Mouse (Mus musculus) small intestine, adult 2 months (tissue): ENCODE data around the gene Pcdh15. TPM values are rescaled to one million over a fixed set of nuclear protein-coding genes. Genes with fewer than 3 reads are reported as not detected.

Source experiments
- H3K27ac ChIP-seq: fragments of 200-500 bp; 2 replicates; pipeline ENCODE4 v1.5.1; 2012; ENCODE audit warnings: low read depth, low read length, control low read depth, inconsistent platforms; ENCODE audit not compliant: insufficient read depth
- H3K27me3 ChIP-seq: fragments of 200-500 bp; 2 replicates; pipeline ENCODE4 v1.6.1; 2012; ENCODE audit warnings: mild to moderate bottlenecking, moderate library complexity, low read length, inconsistent platforms; ENCODE audit not compliant: control insufficient read depth, insufficient read depth
- H3K36me3 ChIP-seq: fragments of 200-500 bp; 2 replicates; pipeline ENCODE4 v1.6.1; 2012; ENCODE audit warnings: mild to moderate bottlenecking, low read length, control low read depth, inconsistent platforms; ENCODE audit not compliant: control insufficient read depth, insufficient read depth
- H3K4me1 ChIP-seq: fragments of 200-500 bp; 2 replicates; pipeline ENCODE4 v1.6.1; 2012; ENCODE audit warnings: low read length, inconsistent platforms, mixed read lengths; ENCODE audit not compliant: control insufficient read depth, insufficient read depth, insufficient read length
- H3K4me3 ChIP-seq: fragments of 200-500 bp; 2 replicates; pipeline ENCODE4 v1.5.1; 2012; ENCODE audit warnings: low read depth, mild to moderate bottlenecking, control low read depth, inconsistent platforms, low read length, moderate library complexity
- CTCF ChIP-seq: fragments of 200-500 bp; IDR thresholded peaks from 2 replicates; pipeline ENCODE4 v1.5.1; 2012; ENCODE audit warnings: low read depth, mild to moderate bottlenecking, control low read depth, inconsistent platforms, low read length, moderate library complexity, mixed read lengths; ENCODE audit not compliant: insufficient replicate concordance, insufficient read length; ENCODE audit errors: extremely low read depth
- POLR2A ChIP-seq: fragments of 200-500 bp; IDR thresholded peaks from 2 replicates; pipeline ENCODE4 v1.6.1; 2012; ENCODE audit warnings: low read depth, mild to moderate bottlenecking, control low read depth, inconsistent platforms, low read length, moderate library complexity
- WGBS: fragments of 180-500 bp; shearing (Covaris S2); methylation state at CpG from one replicate; pipeline ENCODE4 v1.1.7; 2018; 5-methylcytosine and 5-hydroxymethylcytosine counted together
- polyA plus RNA-seq: library from polyadenylated mRNA; depleted of rRNA; stranded (reverse); fragments of >200 nt; gene quantifications from 2 replicates; pipeline ENCODE4 v1.2.3, GENCODE M21; 2012

Gene Pcdh15
- polyA plus RNA-seq, 1 experiment: 0.16 TPM

DNA sequence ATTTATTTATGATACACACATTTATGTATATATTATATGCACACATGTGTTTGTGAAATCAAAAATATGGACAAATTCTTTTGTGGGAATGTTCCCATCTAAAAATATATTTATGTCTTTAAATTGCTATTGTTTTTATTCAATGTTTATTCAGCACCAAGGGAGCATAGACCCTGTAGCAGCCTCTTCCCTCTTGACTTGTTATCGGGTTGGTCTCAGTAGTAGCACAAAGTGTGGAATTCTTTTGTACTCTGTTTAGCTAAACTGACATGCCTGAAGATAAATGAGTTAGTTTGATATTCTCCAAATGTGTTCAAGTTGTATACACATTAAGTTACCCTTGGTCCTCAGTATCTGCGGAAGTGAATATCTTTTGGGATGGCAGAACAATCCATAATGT is 848.7 kb downstream of the Pcdh15 start:
- Histone ChIP-seq H3K27me3 (no peaks in the 10 kb centered on the region), H3K4me1 (no peaks in the 10 kb centered on the region), H3K27ac (no peak overlapping the region), H3K36me3 (no peaks in the 10 kb centered on the region), H3K4me3 (no peak overlapping the region)
- TF ChIP-seq CTCF (no peak), POLR2A (no peak)
- 62% methylated on average over 2 of the region's 2 CpGs for WGBS

DNA sequence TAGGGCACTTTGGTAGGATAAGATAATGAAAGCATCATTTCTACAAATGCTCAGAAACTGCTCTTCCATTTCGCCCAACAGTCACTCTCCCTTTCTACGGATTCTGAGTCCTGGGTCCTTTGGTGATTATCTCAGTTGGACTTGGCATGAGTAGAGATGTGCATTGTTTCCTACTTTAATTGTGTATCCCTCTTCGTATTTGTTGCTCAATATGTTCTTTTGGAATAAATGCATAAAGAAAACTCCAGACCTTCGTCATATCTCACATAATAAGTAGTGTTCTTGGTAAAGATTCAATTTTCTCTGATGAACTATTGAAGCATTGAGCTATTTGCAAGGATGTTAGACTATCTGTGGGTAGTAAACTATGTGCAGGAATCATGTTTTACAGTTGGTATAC is 854.2 kb downstream of the Pcdh15 start:
- H3K27me3 ChIP-seq: no peaks in the 10 kb centered on the region
- 75% methylated on average over 4 of the region's 4 CpGs for WGBS
- no peak overlapping the region for H3K27ac ChIP-seq
- no peaks in the 10 kb centered on the region for H3K36me3 ChIP-seq
- H3K4me1 ChIP-seq: no peaks in the 10 kb centered on the region
- H3K4me3 ChIP-seq: no peak overlapping the region
- TF ChIP-seq POLR2A: no peak
- no peak for TF ChIP-seq CTCF

DNA sequence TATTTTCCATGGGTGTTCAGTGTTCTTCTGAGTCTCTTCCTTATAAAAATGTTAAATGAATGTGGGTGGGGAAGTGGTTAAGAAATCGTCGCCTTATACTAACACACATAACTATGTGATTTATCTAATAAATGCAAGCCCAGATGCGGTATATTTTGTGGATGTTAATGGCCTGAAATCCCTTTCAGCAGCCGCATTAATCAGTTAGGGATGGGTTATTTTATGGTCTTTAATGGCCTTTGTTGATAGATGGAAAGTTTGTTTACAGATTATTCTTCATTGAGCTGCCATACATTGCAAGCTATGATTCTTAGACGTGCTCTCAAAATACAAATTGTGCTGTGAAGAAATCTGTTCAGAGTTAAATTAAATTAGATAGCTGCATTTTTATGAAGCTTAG is 884.9 kb downstream of the Pcdh15 start:
- H3K36me3 ChIP-seq: no peaks in the 10 kb centered on the region
- 60% methylated on average over 5 of the region's 5 CpGs for WGBS
- no peaks in the 10 kb centered on the region for H3K27me3 ChIP-seq
- H3K27ac ChIP-seq: no peak overlapping the region
- no peak overlapping the region for H3K4me3 ChIP-seq
- H3K4me1 ChIP-seq: no peaks in the 10 kb centered on the region
- TF ChIP-seq CTCF (no peak), POLR2A (no peak)

DNA sequence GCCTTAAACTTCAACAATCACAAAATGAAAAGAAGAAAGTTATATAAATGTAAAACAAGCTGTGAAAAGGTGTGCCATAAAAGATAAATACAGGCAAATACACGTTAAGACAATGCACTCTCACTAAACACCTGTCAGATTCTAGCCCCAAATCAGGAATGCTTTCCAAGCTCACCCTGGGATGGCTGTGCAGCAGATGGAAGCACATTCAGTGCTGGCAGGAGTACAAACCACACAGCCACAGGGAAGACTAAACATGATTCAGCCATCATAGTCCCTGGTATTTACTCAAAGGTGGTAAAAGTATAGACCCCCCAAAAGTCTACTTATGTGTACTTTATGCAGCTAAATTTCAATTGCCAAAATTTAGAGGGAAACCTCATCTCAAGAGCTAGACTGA is 909.7 kb downstream of the Pcdh15 start:
- Histone ChIP-seq H3K27ac (no peak overlapping the region), H3K27me3 (no peaks in the 10 kb centered on the region), H3K36me3 (no peaks in the 10 kb centered on the region), H3K4me3 (no peak overlapping the region), H3K4me1 (no peaks in the 10 kb centered on the region)
- no peak for TF ChIP-seq POLR2A
- no peak for TF ChIP-seq CTCF
- 32% methylated on average over 1 of the region's 1 CpGs for WGBS

DNA sequence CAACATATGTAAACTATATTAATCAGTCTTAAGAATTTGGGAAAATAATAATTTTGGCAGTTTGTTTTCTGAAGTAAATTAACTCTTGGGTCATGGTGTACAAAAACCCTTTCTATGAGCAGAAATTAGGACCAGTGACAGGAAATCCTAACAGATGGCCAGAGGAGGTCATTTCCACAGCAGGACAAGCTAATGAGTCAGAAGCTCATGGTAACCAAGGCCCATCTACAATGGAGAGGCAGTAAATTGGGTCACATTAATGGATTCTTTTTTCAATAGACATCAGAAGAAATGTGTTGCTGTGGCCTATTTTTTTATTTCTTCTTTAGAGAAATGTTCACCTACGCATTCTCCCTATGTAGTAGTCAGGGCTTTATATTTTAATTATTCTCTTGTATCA is 923.9 kb downstream of the Pcdh15 start:
- Histone ChIP-seq H3K27ac (no peak overlapping the region), H3K27me3 (no peaks in the 10 kb centered on the region), H3K4me1 (no peaks in the 10 kb centered on the region), H3K36me3 (no peaks in the 10 kb centered on the region), H3K4me3 (no peak overlapping the region)
- 83% methylated on average over 1 of the region's 1 CpGs for WGBS
- TF ChIP-seq POLR2A: no peak

DNA sequence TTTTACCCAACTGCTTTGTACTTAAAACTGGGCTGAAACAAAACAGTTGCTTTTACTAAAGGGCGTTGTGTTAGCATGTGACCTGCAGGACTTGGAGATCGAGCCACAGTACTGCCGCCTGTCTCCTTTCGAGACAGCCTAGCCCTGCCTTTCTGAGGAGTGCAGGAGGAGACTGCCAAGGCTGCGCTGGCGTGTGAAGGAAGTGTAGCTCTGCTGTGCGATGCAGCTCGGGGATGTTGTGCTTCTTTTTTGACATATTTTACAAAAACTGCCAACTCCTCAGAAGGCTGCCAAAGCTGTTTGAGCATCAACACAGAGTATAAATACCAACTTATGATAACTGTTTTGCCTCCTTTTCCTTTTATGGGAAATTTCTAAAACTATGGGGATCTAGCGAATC is 953.9 kb downstream of the Pcdh15 start:
- Histone ChIP-seq H3K27me3 (no peaks in the 10 kb centered on the region), H3K4me3 (no peak overlapping the region), H3K27ac (no peak overlapping the region), H3K36me3 (no peaks in the 10 kb centered on the region), H3K4me1 (no peaks in the 10 kb centered on the region)
- WGBS: 58% methylated on average over 9 of the region's 9 CpGs
- TF ChIP-seq POLR2A: no peak
- no peak for TF ChIP-seq CTCF

DNA sequence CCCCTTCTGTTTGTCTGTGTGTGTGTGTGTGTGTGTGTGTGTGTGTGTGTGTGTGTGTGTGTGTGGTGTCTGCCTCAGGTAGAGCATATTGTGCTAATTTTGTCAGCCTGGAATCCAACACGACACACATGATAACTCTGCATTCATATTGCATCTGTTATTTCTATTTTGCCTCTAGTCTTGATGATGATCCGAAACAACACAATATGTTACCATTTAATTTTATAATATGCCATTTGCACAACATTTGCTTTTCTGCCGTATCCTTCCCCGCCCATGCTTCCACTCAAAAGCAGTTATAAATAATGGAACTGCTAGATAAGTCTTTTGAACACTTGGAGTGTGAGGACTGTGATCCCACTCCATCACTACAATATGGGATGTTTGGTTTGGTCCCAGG is 987.5 kb downstream of the Pcdh15 start:
- Histone ChIP-seq H3K4me3 (no peak overlapping the region), H3K27me3 (no peaks in the 10 kb centered on the region), H3K4me1 (no peaks in the 10 kb centered on the region), H3K36me3 (no peaks in the 10 kb centered on the region), H3K27ac (no peak overlapping the region)
- WGBS: 90% methylated on average over 4 of the region's 4 CpGs
- TF ChIP-seq CTCF: no peak
- no peak for TF ChIP-seq POLR2A

DNA sequence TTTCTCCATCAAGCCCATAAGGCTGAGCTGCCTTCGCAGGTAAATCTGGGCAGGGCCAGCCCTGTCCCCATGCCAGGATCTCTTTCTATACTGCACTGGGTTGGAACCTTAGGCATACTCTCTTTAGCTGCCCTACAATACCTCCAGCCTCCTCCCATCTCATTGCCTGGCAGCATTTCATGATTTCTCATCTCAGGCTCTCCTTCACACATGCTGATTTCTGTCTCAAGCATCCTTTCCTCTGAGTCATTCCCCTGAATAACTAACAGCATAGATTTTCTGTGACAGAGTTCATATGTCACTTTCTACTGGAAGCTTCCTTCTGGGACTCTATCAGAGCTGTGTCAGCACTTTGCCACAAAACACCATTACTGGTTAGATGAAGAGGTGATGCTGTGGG is 999.2 kb downstream of the Pcdh15 start:
- H3K36me3 ChIP-seq: no peaks in the 10 kb centered on the region
- 79% methylated on average over 1 of the region's 1 CpGs for WGBS
- no peak overlapping the region for H3K4me3 ChIP-seq
- no peaks in the 10 kb centered on the region for H3K4me1 ChIP-seq
- H3K27ac ChIP-seq: no peak overlapping the region
- no peaks in the 10 kb centered on the region for H3K27me3 ChIP-seq
- TF ChIP-seq POLR2A (no peak), CTCF (no peak)
